Mouse (Mus musculus) right cerebral cortex, postnatal 10 days (tissue): ENCODE measurements at regions not wholly inside any gene's neighbourhood (a gene's known extent, or its start where the extent isn't known, plus 50 kb on each side); places are given as distances from the start of the nearest gene placed in this dataset.

ENCODE experiments used
- DNase-seq, 2 experiments: peaks; one replicate each; pipeline ENCODE4 v3.0.0; 2021; ENCODE audit warnings: low spot score in 2 of 2

- no peak for DNase-seq
These were observed 62.9 kb upstream of the Sfmbt2 start for GRCm38 (mm10) chr2:10307376-10307775.

GRCm38 (mm10) chr2:10309656-10310055 is 60.7 kb upstream of the Sfmbt2 start:
- no peak for DNase-seq

- DNase-seq: peak in 1 of 2 experiments; percentile 27
These were observed 58.6 kb upstream of the Sfmbt2 start for GRCm38 (mm10) chr2:10311719-10312118.

GRCm38 (mm10) chr2:10312398-10312797 is 57.9 kb upstream of the Sfmbt2 start:
- DNase-seq: no peak

GRCm38 (mm10) chr2:10314251-10315243 is 55.8 kb upstream of the Sfmbt2 start:
- no peak for DNase-seq

- DNase-seq: no peak
These were observed 54.0 kb upstream of the Sfmbt2 start for GRCm38 (mm10) chr2:10316347-10316746.

- DNase-seq: no peak
These were observed 52.0 kb upstream of the Sfmbt2 start for GRCm38 (mm10) chr2:10318166-10318768.
